17 mouse cellular contexts compared by ENCODE assay signal in genomic region chr12:108419570-108419969, GRCm38 (mm10).
"Had no signal": no experiment of that assay in that cellular context is flagged by ENCODE, and none has a peak within 500 bp of the region (broad histone marks: within the 10 kb centered on the region; RNA-seq: fewer than 3 reads in every experiment).

No protein-coding gene starts in this region.

- H3K4me3 ChIP-seq: neural tube, embryonic 12.5 days; neural tube, embryonic 13.5 days; neural tube, embryonic 15.5 days; stomach, embryonic 15.5 days had no signal

- DNase-seq: retina, postnatal 1 day; right cerebral cortex, adult 18-20 months; right cerebral cortex, postnatal 14 days; right cerebral cortex, postnatal 25 days; right cerebral cortex, postnatal 4 days; spleen, adult 18-20 months; thymus, adult 18-20 months; thymus, adult 2 months; thymus, postnatal 14 days; thymus, postnatal 25 days; thymus, postnatal 36 days; thymus, postnatal 4 days had no signal

- H3K27ac ChIP-seq: neural tube, embryonic 12.5 days; neural tube, embryonic 13.5 days; neural tube, embryonic 15.5 days; stomach, embryonic 15.5 days; stomach, postnatal 0 days had no signal
